Mouse (Mus musculus) mature B cell (primary cell): ENCODE data around the gene Mex3d.
"Not testable (repeated sequence)": the region's sequence is repeated elsewhere in the genome, so short reads cannot be mapped to it uniquely, and the experiment has no call there.

Source experiments
- in situ Hi-C: fragments of 300-500 bp; cut with MboI; formaldehyde crosslinking; loops from 2 replicates; pipeline ENCODE4 v1.14.3; 2019

Mex3d gene

GRCm38 (mm10) chr10:80356737-80357136, 30.7 kb downstream of the Mex3d start:
- in situ Hi-C loops: no loop called here

GRCm38 (mm10) chr10:80356001-80356682, 31.3 kb downstream of the Mex3d start, which contains the start of gene Plk5:
Gene Plk5, plus strand, starts transcription at chr10:80356459.
- in situ Hi-C loops: no loop called here

- in situ Hi-C loops: no loop called here
Measured at GRCm38 (mm10) chr10:80355431-80355830, 32.0 kb downstream of the Mex3d start.

GRCm38 (mm10) chr10:80352727-80353126, 34.7 kb downstream of the Mex3d start:
- in situ Hi-C loops: no loop called here

- in situ Hi-C loops: no loop called here
Measured at GRCm38 (mm10) chr10:80351896-80352295, 35.6 kb downstream of the Mex3d start.

- in situ Hi-C loops: no loop called here
Measured at GRCm38 (mm10) chr10:80350292-80350691, 37.2 kb downstream of the Mex3d start.

GRCm38 (mm10) chr10:80348981-80349380, 38.5 kb downstream of the Mex3d start:
- in situ Hi-C loops: no loop called here

- in situ Hi-C loops: no loop called here
Measured at GRCm38 (mm10) chr10:80348244-80348781, 39.1 kb downstream of the Mex3d start, which contains the start of gene Adamtsl5. Gene Adamtsl5, minus strand, starts transcription at chr10:80348412.

- in situ Hi-C loops: no loop called here
Measured at GRCm38 (mm10) chr10:80347514-80347967, 39.9 kb downstream of the Mex3d start.

GRCm38 (mm10) chr10:80345929-80346328, 41.5 kb downstream of the Mex3d start:
- in situ Hi-C loops: not testable (repeated sequence)

- in situ Hi-C loops: no loop called here
Measured at GRCm38 (mm10) chr10:80345122-80345521, 42.3 kb downstream of the Mex3d start.

- in situ Hi-C loops: no loop called here
Measured at GRCm38 (mm10) chr10:80344131-80344661, 43.3 kb downstream of the Mex3d start.

GRCm38 (mm10) chr10:80343425-80343895, 44.0 kb downstream of the Mex3d start:
- in situ Hi-C loops: no loop called here

- in situ Hi-C loops: no loop called here
Measured at GRCm38 (mm10) chr10:80342749-80343424, 44.6 kb downstream of the Mex3d start.

GRCm38 (mm10) chr10:80342305-80342748, 45.1 kb downstream of the Mex3d start:
- in situ Hi-C loops: no loop called here

- in situ Hi-C loops: no loop called here
Measured at GRCm38 (mm10) chr10:80341491-80342304, 45.8 kb downstream of the Mex3d start.

GRCm38 (mm10) chr10:80341026-80341425, 46.4 kb downstream of the Mex3d start:
- in situ Hi-C loops: no loop called here

- in situ Hi-C loops: no loop called here
Measured at GRCm38 (mm10) chr10:80339941-80340750, 47.3 kb downstream of the Mex3d start.

GRCm38 (mm10) chr10:80336263-80336662, 51.2 kb downstream of the Mex3d start:
- in situ Hi-C loops: no loop called here

GRCm38 (mm10) chr10:80332525-80332989, 54.9 kb downstream of the Mex3d start:
- in situ Hi-C loops: no loop called here
